Mouse (Mus musculus) stomach, postnatal 0 days (tissue): ENCODE data around the gene Ascc3.

Experiments
- CTCF ChIP-seq: IDR thresholded peaks from 2 replicates; pipeline ENCODE4 v1.5.1; 2016; ENCODE audit warnings: antibody characterized with exemption, low read depth, mild to moderate bottlenecking, moderate library complexity
- EP300 ChIP-seq: optimal IDR thresholded peaks from 2 replicates; pipeline ENCODE3; 2016; ENCODE audit warnings: antibody characterized with exemption

DNA sequence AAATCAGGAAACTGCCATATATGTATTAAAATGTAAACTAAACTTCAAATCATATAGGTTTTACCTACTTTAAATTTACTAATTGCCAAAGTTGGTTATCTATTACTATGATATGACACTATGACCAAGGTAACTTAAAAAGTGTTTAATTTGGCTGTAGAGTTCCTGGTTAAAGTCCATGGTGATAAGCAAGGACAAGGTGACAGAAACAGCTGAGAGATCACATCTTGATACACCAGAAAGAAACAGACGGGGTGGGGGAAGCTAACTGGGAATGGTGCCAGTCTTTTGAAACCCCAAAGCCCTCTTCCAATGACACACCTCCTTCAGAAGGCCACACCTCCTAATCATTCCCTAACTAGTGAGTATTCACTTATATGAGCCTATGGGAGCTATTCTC is 33.4 kb downstream of the Ascc3 start:
- TF ChIP-seq EP300 (no peak), CTCF (no peak)
